Mouse (Mus musculus) ovary, postnatal 36 days (tissue): ENCODE results near the gene Baz2a.
"Not testable (repeated sequence)": the region's sequence is repeated elsewhere in the genome, so short reads cannot be mapped to it uniquely, and the experiment has no call there.

Source experiments
- DNase-seq: peaks from one replicate; pipeline ENCODE4 v3.0.0; 2022; ENCODE audit warnings: low spot score, mixed read lengths

Baz2a gene

DNA sequence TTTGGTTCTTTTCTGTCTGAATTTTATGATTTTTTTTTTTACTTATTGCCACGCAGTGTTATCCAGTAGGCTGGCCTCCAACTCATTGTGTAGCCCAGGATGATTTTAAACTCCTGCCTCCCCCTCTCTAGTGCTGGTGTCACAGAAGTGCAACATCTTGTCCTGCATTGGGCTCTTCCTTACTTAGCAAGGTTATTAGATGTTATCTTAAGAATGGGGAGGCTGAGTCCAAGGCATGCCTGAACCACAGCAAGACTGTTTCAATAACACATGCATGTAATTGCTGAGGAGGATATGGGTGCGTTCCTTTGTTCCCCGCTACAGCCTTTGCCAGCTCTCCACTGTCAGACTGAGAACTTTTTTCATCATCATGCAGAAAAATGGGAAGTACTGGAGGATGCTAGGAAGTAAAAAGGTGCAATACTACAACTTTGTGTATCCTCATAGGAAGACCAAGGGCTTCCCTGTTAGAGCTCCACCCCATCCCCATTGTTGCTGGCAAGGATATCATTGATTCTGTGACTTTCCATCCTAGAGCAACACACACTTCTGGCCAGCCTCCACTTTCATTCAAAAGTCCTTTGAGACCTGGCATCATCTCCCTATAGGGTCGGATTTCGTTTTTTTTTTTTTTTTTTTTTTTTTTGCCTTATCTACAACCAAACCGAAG, 9.4 kb upstream of the Baz2a start:
- no peak for DNase-seq

DNA sequence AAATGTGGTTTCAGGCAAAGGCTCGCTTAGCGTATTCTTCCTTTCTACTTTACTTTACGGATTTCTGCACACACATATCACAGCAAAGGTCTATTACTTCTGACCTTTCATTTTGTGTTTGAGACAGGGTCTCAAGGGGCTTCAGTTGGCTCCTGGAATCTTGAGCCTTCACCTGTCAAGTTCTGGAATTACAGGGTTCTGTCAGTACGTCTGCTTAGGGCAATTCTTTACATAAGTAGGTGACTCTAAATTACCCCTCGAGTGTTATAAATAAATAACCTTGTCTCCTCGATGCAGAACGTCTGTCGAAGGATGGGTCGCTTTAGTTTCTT, 8.9 kb upstream of the Baz2a start:
- DNase-seq = no peak

DNA sequence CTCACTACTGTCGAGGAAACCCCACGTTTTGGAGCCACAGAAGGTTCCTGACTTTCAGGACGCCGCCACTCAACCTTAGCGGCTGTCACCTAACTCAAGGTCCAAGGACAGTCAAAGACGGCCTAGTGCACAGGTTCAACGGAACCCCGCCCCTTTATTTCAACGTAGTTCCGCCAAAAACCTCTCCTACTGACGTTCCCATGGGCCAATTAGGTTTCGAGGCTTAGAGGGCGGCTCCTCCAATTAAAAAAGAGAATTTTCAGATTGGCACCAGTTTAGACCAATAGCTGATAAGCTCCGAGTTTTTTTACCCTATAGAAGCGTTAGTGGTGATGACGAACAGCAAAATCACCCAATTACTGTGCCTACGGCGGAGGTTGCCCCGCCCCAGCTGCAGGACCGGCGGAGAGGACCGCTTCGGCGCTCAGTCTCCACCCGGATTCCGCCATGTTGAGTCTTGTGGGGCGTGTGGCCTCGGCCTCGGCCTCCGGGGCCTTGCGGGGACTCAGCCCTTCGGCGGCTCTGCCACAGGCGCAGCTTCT, 8.4 kb upstream of the Baz2a start, which contains the start of gene Atp5b:
Gene Atp5b (plus strand): TSS at position 394 of the 542 bp plus-strand sequence.
- DNase-seq = peak; percentile 94

DNA sequence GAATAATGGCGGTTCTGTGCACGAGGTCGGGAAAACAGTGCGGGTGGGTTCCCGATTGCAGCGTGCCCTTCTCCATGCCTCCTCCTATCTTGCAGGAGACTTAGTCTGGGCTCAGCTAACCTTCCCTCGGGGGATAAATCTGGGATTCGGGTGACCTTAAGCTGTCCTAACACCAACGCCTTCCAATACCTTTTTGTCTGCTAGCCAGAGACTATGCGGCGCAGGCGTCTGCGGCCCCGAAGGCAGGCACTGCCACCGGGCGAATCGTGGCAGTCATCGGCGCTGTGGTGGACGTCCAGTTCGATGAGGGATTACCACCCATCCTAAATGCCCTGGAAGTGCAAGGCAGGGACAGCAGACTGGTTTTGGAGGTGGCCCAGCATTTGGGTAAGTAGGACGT, 7.7 kb upstream of the Baz2a start:
- DNase-seq = no peak

DNA sequence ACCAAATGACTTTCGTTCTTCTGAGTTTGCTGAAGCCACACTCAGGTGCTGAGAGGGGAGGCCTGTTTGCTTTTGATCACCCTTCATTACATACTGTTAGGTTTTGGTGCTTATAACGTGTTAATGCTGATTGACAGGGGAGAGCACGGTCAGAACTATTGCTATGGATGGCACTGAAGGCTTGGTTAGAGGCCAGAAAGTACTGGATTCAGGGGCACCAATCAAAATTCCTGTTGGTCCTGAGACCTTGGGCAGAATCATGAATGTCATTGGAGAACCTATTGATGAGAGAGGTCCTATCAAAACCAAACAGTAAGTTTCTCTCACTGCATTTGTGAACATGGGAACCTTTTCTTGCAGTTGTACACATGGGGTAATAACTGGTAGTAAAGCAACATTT, 7.2 kb upstream of the Baz2a start:
- DNase-seq = no peak

DNA sequence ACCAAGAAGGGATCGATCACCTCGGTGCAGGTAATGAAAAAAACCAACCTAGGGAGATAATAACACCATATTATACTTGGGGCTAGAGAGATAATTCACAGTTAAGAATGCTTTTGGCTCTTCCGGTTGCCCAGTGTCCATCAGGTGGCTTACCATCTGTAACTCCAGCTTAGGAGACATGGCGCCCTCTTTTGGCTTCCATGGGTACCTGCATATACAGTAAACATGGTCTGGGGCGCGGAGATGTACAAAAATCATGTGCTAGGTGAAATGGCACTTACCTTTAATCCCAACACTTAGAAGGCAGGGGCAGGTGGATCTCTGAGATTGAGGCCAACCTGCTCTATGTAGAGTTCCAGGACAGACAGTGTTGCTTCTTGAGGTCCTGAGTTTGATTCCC, 5.0 kb upstream of the Baz2a start:
- DNase-seq = no peak

DNA sequence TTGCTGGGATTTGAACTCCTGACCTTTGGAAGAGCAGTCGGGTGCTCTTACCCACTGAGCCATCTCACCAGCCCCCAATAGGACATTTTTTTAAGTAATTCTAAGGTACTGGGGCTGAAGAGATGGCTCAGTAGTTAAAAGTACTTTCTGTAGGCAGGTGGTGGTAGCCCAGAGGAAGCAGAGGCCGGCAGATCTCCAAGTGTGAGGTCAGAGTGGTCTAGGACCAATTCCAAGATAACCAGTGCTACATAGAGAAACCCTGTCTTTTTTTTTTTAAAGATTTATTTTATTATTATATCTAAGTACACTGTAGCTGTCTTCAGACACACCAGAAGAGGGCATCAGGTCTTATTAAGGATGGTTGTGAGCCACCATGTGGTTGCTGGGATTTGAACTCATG, 4.2 kb upstream of the Baz2a start:
- not testable (repeated sequence) for DNase-seq

DNA sequence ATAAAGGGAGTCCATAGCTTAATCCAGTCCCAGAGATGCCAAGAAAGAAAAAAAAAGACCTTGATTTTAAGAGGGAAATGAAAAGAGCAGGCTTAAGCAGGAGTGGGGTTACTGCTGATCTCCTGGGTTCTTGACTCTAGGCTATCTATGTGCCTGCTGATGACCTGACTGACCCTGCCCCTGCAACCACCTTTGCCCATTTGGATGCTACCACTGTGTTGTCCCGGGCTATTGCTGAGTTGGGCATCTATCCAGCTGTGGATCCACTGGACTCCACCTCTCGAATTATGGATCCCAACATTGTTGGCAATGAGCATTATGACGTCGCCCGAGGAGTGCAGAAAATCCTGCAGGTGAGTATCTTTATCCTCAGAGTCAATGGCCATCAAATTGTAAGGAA, 3.2 kb upstream of the Baz2a start:
- no peak for DNase-seq

DNA sequence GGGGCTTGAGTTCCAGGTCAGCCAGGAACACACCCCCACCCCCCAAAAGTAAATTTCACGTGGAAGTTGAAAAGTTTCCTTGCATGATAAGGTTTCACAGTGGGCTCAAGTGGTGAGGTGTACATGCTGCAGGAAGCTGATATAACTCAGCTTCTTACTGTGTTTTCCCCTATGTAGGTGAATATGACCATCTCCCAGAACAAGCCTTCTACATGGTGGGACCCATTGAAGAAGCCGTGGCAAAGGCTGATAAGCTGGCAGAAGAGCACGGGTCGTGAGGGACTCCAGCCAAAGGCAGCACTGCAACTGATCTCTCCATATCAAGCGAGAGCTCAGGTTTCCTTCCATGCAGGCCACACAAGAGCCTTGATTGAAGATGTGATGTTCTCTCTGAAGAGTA, 1.5 kb upstream of the Baz2a start:
- DNase-seq = no peak

DNA sequence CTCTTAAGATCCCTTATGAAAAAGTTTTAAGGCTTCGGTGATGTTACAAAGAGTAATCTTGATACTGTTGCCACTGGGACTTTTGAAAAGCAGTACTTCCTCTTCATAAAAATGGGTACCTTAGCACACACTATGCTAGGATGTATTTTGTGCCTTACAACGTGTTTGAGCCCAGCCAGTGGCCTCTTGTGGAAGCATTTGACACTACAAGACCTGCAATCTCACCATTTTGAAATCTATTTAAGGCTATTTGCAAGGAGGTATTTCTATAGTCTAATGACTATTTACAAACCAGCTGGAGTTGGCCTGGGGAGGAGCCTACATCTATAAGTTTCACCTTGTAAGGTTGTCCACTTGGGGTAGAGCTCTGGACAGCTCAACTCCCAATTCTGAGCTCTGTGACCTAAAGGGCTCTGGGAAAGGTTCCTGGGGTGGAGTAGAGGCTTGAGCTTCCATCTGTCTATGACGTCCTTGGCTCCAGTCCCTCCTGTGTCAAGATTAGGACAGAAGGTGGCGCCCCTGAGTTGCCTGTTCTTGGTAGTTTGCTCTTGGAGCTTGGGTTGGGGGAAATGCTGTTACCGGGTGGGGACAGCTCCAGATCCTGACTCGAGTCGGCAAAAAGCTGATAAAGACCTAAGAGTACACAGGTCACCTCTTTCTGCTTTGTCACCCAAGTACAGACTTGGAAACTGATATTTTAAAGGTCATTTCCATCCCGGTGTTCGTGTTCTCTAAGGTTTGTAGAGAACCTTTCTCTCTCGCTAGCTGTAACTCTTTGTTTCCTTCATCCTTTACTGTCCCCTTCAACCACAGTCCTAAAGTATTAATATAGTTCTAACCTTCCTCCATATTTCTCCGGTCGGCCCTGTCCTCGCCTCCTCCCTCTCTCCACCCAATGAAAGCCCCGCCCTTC, 470 bp upstream of the Baz2a start:
- DNase-seq = peak; percentile 80

DNA sequence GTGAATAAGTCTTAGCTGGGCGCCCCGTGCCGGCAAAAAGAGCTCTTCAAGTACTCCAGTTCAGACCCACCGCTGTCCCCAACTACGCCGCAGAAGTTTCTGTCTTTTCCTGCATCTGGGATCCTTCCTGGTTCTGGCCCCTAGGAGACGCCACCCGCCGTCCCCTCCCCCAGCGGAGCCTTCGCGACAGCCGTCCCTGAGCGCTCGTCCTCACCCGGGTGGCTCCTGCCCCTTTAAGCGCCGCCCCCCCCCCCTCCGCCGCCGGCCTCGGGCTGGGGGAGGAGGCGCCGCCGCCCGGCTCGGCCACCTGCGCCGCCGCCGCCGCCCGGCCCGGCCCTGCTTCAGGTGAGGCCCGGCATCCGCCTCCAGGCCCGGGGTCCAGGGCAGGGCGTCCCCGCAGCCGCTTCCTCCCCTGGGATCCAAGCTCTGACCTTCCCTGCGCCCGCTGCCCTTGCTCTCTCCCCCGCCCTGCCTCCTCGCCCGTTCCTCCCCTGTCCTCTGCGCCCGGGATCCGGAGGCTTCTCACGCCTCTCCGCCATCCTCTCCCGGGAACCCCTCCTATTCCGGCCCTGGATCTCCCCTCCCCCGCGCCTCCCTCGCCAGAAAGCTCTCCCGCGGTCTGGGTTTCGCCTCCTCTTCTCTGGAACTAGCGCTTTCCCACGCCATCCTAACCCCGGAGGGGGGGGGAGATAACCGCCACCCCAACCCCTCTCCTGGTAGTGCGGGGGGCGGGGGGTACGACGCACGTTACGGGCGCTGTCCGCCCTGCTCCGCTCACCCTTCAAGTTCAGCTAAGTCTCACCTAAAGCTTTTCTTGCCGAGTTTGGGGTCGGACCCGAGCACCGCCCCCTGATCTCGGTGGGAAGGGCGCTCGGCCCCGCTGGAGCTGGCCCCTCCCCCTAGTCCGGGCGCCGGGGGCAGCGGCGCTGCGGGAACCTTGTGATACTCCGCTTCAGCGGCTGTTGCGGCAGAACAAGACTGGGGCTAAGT, 1.4 kb downstream of the Baz2a start:
- peak; percentile 85 for DNase-seq

DNA sequence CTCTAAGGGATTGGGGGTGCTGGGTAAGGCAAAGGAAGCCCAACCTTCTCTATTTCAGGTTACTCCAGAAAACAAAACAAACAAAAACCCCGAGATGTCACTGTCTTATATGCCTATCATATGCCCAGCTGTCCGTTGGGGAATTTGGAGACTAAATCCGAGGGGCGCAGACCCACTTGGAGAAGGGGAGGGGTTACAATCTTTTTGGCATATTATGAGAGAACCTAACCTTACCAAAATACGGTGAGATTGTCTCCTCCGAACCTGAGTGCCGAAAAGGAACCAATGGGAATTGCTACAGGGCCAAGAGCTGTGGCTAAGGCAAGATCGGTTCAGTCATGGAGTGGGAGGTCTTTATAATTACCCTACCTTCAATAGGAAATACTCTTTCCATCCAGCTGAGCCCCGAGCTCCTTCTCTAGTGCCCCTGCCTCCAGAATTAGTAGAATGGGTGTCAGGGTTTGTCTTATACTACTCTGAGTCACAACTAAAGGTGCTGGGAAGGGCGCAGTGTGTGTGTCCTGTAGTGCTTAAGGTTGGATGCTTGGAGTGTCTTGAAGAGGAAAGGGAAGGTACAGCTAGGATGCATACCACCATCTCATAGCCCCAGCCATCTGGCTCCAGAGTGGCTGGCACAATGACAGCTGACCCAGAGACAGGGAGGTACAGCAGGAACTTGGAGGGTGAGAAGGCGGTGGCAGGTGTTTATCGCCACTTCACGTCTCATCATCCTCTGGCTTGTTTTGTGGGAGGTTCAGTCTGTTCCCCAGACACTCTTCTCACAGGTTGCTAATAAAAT, 2.3 kb downstream of the Baz2a start:
- DNase-seq = no peak

DNA sequence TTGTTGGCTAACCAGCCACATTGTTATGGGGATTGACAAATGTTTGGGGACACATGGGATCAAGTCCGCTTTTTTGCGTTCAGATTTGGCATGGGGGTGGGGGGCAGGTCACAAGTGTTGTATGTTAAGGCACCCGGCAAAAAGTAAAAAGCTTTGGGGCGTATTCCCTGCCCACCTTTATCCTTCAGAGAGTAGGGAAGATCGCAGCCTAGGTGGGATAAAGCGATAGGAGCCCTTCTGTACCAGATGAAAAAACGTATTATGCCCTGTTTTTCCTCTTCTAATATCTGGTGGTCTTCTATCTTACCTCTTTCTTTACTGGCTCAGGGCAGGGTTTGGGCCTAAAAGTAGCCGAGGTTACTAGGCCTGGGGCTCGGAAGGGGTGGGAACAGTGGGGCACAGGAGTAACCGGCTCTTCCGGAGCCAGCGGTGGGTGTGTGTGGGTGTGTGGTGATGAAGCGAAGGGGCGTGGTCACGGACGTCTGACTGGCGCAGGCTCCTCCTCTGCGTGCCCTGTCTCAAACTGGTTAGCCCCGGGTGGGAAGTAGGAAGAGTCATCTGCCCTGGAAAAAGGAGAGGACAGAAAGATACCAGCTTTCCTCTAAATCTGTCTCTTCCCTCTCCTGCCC, 3.1 kb downstream of the Baz2a start:
- DNase-seq = peak; percentile 87

DNA sequence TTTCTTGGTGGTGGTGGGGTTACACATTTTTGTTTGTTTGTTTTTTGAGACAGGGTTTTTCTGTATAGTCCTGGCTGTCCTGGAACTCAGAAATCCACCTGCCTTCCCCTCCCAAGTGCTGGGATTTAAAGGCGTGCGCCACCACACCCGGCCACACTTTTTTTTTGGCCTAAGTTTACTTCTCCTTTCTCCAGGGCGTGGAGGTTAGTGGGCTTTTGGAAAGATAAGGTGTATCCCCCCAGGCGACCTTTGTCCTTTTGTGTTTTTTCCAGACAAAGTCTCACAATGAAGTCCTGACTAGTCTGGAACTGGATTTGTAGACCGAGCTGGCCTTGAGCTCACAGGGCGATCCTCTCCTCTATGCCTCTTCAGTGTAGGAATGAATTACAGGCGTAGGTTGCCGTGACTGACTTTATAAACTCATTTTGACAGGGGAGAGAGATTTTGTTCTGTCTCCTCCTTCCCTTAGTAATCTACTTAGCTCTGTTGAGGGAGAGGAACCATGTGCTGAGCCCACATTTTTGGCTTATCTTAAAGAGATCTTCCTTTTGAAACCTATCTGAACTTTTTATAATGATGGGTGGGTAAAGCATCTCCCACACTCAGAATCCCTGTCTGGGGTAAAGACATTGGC, 3.7 kb downstream of the Baz2a start:
- no peak for DNase-seq

DNA sequence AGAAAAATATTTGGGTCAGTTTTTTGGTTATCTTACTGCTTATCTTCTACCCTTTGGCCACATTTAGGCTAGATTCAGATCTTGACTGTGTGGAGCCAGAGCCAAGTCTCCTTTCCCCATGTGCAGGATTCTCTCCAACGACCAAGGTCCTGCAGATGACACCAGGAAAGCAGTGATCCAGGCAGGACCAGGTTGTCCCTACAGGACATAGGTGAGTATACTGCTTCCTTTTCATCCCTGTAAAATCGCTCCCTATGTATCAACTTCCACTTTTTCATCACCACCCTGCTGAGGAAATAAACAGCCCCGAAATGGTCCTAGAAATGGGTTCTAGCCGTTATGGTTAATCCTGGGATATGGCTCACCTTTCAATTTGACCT, 4.9 kb downstream of the Baz2a start:
- DNase-seq = no peak

DNA sequence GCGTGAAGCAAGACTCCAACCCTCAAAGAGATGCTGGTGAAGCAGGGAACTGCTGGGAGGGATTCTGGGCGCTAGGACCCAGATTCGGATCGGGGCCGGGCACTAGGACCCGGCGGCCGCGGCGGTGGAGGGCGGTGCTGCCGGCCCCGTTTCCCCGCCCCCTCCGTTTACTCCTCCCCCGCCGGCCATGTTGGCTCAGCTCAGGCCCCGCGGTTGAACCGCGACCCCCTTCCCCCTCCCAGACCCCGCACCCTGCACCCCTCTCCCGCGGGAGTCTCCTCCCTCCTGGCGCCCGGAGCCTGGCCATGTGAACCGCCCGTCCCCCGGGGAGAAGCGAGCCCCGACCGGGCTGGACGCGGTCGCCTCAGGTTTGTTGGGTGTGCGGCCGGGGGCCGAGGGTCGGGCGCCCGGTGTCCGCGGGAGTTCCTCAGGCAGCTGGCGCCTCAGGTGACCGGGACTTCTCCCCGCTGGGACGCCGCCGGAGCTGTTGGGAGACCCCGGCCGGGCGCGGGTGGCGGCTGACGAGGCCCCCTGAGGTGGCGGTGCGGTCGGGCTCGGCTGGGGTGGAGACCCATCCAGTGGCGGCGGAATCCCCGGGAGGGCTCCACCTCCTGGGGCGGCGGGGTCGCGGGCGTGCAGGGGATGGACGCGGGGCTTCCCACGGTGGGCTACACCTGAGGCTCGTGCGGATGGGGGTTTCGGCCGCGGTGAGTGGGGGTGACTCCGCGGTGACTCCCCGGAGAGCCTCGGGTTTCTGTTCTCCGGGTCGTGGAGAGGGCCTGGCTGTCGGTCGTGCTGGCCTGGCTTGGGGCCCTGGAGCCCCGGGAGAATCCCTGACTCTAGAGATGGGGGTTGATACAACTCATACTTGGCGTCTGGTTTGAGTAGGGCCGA, 5.6 kb downstream of the Baz2a start:
- DNase-seq = peak; percentile 84

DNA sequence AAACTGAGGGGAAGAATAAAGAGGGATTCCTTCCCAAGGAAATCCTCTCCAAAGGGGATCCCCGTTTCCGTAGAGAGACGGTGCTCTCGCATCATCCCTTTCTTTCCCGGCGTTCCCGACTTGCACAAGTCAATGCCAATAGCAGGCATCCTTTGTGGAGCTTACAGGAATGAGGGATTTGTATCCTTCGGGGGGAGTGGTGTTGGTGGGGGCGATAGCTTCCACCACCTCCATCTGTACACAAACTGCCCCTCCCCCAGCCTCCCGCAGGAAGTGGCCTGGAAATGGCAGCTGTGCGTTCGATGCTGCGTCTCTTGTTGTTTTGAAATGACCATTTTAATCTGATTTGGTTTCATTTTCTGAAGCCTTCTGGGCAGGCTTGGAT, 6.2 kb downstream of the Baz2a start:
- DNase-seq = peak; percentile 37

DNA sequence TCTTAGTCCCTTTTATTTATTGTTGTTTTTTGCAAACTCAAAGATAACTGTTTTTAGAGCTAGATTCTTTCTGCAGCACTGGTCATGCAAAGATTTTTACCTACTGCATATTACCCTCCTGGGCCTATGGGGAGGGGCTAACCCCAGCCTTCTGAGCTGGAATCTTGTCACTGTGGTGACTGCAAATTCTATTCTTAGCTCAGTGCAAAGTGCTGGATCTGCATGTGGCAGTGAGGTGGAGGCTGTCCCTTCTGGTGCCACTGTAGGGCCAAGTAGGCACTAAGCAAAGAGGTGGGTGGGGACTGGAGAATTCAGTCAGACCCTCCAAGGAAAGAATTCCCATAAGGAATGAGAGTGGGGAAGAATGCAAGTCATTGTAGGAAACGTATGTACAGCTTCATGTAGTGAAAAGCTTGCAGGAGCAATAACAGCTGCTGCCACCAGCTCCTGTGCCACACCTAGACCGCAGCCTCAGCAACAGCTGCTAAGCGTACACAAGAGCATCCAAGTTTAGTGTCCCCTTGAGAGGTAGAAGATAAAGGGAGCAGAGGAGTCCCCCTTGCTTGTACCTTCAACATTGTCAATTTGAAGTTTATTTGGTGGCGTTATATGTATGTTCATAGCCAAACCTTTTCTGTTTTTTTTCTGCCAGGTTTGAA, 18.9 kb downstream of the Baz2a start:
- DNase-seq = no peak

DNA sequence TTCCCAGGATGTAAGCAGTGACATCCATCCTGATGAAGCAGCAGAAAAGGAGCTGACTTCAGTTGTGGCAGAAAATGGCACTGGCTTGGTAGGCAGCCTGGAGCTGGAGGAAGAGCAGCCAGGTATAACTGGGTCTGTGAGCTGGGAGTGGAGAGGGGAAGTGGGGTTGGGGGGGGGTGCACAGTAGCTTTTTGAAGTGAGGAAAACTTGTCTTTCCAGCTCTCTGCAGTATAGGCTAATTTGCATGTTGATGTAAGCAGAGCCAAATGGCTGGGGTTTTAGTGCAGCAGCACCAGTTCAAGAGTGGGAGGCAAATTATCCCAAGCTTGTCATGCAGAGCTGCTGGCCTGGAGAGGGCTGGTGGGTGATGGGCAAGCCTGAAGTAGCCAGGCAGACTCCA, 19.9 kb downstream of the Baz2a start:
- DNase-seq = no peak
